Mouse (Mus musculus) megakaryocyte, embryonic 14.5 days (primary cell): ENCODE measurements around the gene Rchy1.

Experiments
- FLI1 ChIP-seq: IDR thresholded peaks from 2 replicates; pipeline ENCODE4 v1.6.1; 2012; ENCODE audit warnings: low read length, inconsistent platforms, mixed read lengths
- GATA1 ChIP-seq: IDR thresholded peaks from 3 replicates; pipeline ENCODE4 v1.6.1; 2012; ENCODE audit warnings: mixed read lengths, low read length, inconsistent platforms, borderline replicate concordance

GRCm38 (mm10) chr5:91983490-91983889 lies 20.6 kb upstream of the Rchy1 start:
- TF ChIP-seq FLI1 (no peak), GATA1 (no peak)
